Mouse (Mus musculus) spleen, adult 2 months (tissue): ENCODE data around the gene Zdhhc1. TPM values are rescaled to one million over a fixed set of nuclear protein-coding genes. Genes with fewer than 3 reads are reported as not detected.

ENCODE experiments used
- DNase-seq, 2 experiments: peaks; one replicate each; pipeline versions ENCODE4 v3.0.0 to v3.0.0-alpha.2; 2012 to 2021; ENCODE audit warnings: low spot score in 2 of 2, low read depth in 1 of 2
- H3K27ac ChIP-seq: fragments of 200-500 bp; 2 replicates; pipeline ENCODE4 v1.5.1; 2012; ENCODE audit warnings: low read length, inconsistent platforms; ENCODE audit not compliant: insufficient read depth
- H3K27me3 ChIP-seq: fragments of 200-500 bp; 2 replicates; pipeline ENCODE4 v1.6.1; 2012; ENCODE audit warnings: mild to moderate bottlenecking, moderate library complexity, low read length, inconsistent platforms; ENCODE audit not compliant: control insufficient read depth, insufficient read depth
- H3K36me3 ChIP-seq: fragments of 200-500 bp; 2 replicates; pipeline ENCODE4 v1.6.1; 2012; ENCODE audit warnings: mild to moderate bottlenecking, low read length, inconsistent platforms; ENCODE audit not compliant: control insufficient read depth, insufficient read depth
- H3K4me1 ChIP-seq: fragments of 200-500 bp; 2 replicates; pipeline ENCODE4 v1.6.1; 2011; ENCODE audit warnings: inconsistent platforms; ENCODE audit not compliant: control insufficient read depth, insufficient read depth, insufficient read length
- H3K4me3 ChIP-seq: fragments of 200-500 bp; 2 replicates; pipeline ENCODE4 v1.5.1; 2011; ENCODE audit warnings: mild to moderate bottlenecking, inconsistent platforms; ENCODE audit not compliant: insufficient read depth, insufficient read length; ENCODE audit errors: extremely low read depth
- CTCF ChIP-seq: fragments of 200-500 bp; IDR thresholded peaks from 2 replicates; pipeline ENCODE4 v1.5.1; 2011; ENCODE audit warnings: mild to moderate bottlenecking, inconsistent platforms; ENCODE audit not compliant: insufficient read depth, insufficient read length, insufficient replicate concordance; ENCODE audit errors: extremely low read depth
- POLR2A ChIP-seq: fragments of 200-500 bp; IDR thresholded peaks from 2 replicates; pipeline ENCODE4 v1.6.1; 2011; ENCODE audit warnings: low read depth, low read length, inconsistent platforms
- WGBS: fragments of 180-500 bp; shearing (Covaris S2); methylation state at CpG from one replicate; pipeline ENCODE4 v1.1.7; 2018; 5-methylcytosine and 5-hydroxymethylcytosine counted together
- polyA plus RNA-seq: library from polyadenylated mRNA; depleted of rRNA; stranded (reverse); fragments of >200 nt; gene quantifications from 2 replicates; pipeline ENCODE4 v1.2.3, GENCODE M21; 2012

Zdhhc1 gene
- polyA plus RNA-seq, 1 experiment = 15.3 TPM

GRCm38 (mm10) chr8:105538940-105539339 lies 42.2 kb upstream of the Zdhhc1 start:
- Histone ChIP-seq H3K27ac (no peak overlapping the region), H3K36me3 (peaks cover 18% of the 10 kb centered on the region), H3K27me3 (no peaks in the 10 kb centered on the region), H3K4me1 (peaks cover 6% of the 10 kb centered on the region; the same call in 1 of the 2 replicates), H3K4me3 (no peak overlapping the region)
- DNase-seq = no peak
- WGBS = 89% methylated on average over 4 of the region's 4 CpGs
- TF ChIP-seq CTCF (no peak), POLR2A (no peak)

GRCm38 (mm10) chr8:105537011-105537677 lies 40.4 kb upstream of the Zdhhc1 start:
- DNase-seq = no peak
- TF ChIP-seq CTCF (no peak), POLR2A (no peak)
- 87% methylated on average over 6 of the region's 6 CpGs for WGBS
- H3K4me3 ChIP-seq = no peak overlapping the region
- no peak overlapping the region for H3K27ac ChIP-seq
- H3K27me3 ChIP-seq = no peaks in the 10 kb centered on the region
- peaks cover 18% of the 10 kb centered on the region for H3K36me3 ChIP-seq
- H3K4me1 ChIP-seq = no peaks in the 10 kb centered on the region

- TF ChIP-seq CTCF = no peak
- no peak for TF ChIP-seq POLR2A
- no peaks in the 10 kb centered on the region for H3K27me3 ChIP-seq
- no peak for DNase-seq
- no peak overlapping the region for H3K27ac ChIP-seq
- peaks cover 18% of the 10 kb centered on the region for H3K36me3 ChIP-seq
- no peaks in the 10 kb centered on the region for H3K4me1 ChIP-seq
- 94% methylated on average over 3 of the region's 3 CpGs for WGBS
- no peak overlapping the region for H3K4me3 ChIP-seq
These were observed 39.8 kb upstream of the Zdhhc1 start for GRCm38 (mm10) chr8:105536546-105536945.

GRCm38 (mm10) chr8:105533892-105534329 lies 37.2 kb upstream of the Zdhhc1 start:
- peak; percentile 27 to 58 for DNase-seq
- TF ChIP-seq POLR2A (no peak), CTCF (peak; percentile 57; the same call in 1 of the 2 replicates)
- no peak overlapping the region for H3K4me3 ChIP-seq
- 4% methylated on average over 1 of the region's 1 CpGs for WGBS
- H3K36me3 ChIP-seq = peaks cover 22% of the 10 kb centered on the region
- H3K4me1 ChIP-seq = no peaks in the 10 kb centered on the region
- no peak overlapping the region for H3K27ac ChIP-seq
- no peaks in the 10 kb centered on the region for H3K27me3 ChIP-seq

GRCm38 (mm10) chr8:105533439-105533838 lies 36.7 kb upstream of the Zdhhc1 start:
- DNase-seq = no peak
- WGBS = 30% methylated on average over 2 of the region's 2 CpGs
- Histone ChIP-seq H3K4me3 (no peak overlapping the region), H3K36me3 (peaks cover 24% of the 10 kb centered on the region), H3K4me1 (no peaks in the 10 kb centered on the region), H3K27ac (no peak overlapping the region), H3K27me3 (no peaks in the 10 kb centered on the region)
- TF ChIP-seq POLR2A = no peak
- no peak for TF ChIP-seq CTCF

GRCm38 (mm10) chr8:105531774-105532173 lies 35.1 kb upstream of the Zdhhc1 start:
- DNase-seq = peak in 1 of 2 experiments; percentile 43
- peaks cover 12% of the 10 kb centered on the region for H3K36me3 ChIP-seq
- no peaks in the 10 kb centered on the region for H3K27me3 ChIP-seq
- 71% methylated on average over 2 of the region's 2 CpGs for WGBS
- H3K4me1 ChIP-seq = no peaks in the 10 kb centered on the region
- no peak for TF ChIP-seq POLR2A
- TF ChIP-seq CTCF = peak; percentile 37; the same call in 1 of the 2 replicates
- H3K4me3 ChIP-seq = no peak overlapping the region
- no peak overlapping the region for H3K27ac ChIP-seq

GRCm38 (mm10) chr8:105529271-105529670 lies 32.6 kb upstream of the Zdhhc1 start:
- Histone ChIP-seq H3K4me3 (no peak overlapping the region), H3K4me1 (no peaks in the 10 kb centered on the region), H3K36me3 (peaks cover 23% of the 10 kb centered on the region), H3K27ac (no peak overlapping the region), H3K27me3 (no peaks in the 10 kb centered on the region)
- no peak for DNase-seq
- WGBS = 94% methylated on average over 3 of the region's 3 CpGs
- TF ChIP-seq CTCF = no peak
- TF ChIP-seq POLR2A = no peak
